Mouse (Mus musculus) neural tube, embryonic 12.5 days (tissue): Measurements from ENCODE around the gene Egln3. TPM values are rescaled to one million over a fixed set of nuclear protein-coding genes. Genes with fewer than 3 reads are reported as not detected.

ENCODE experiments used
- ATAC-seq: fragments of 200-750 bp; cut with Nextera tagmentation; 2 replicates; pipeline ENCODE4 v1.8.0; 2017; ENCODE audit warnings: low read depth, mild to moderate bottlenecking, moderate TSS enrichment, moderate library complexity; ENCODE audit not compliant: low FRiP score
- H3K27ac ChIP-seq: fragments of 300-500 bp; sonication (generic); 2 replicates; pipeline ENCODE4 v1.5.1; 2016
- H3K27me3 ChIP-seq: fragments of 300-500 bp; sonication (generic); replicated peaks from 2 replicates; pipeline ENCODE4 v1.6.1; 2016; ENCODE audit warnings: mild to moderate bottlenecking
- H3K36me3 ChIP-seq: fragments of 300-500 bp; sonication (generic); 2 replicates; pipeline ENCODE4 v1.6.1; 2016; ENCODE audit warnings: mild to moderate bottlenecking
- H3K4me1 ChIP-seq: fragments of 300-500 bp; sonication (generic); 2 replicates; pipeline ENCODE4 v1.6.1; 2016
- H3K4me2 ChIP-seq: fragments of 300-500 bp; sonication (generic); replicated peaks from 2 replicates; pipeline ENCODE4 v1.6.1; 2016; ENCODE audit warnings: mild to moderate bottlenecking
- H3K4me3 ChIP-seq: fragments of 300-500 bp; sonication (generic); 2 replicates; pipeline ENCODE4 v1.5.1; 2016
- H3K9ac ChIP-seq: fragments of 300-500 bp; sonication (generic); 2 replicates; pipeline ENCODE4 v1.6.1; 2016; ENCODE audit warnings: mild to moderate bottlenecking
- H3K9me3 ChIP-seq: fragments of 300-500 bp; sonication (generic); 2 replicates; pipeline ENCODE4 v1.6.1; 2016; ENCODE audit warnings: mild to moderate bottlenecking
- WGBS: fragments of 180-500 bp; shearing (Covaris S2); methylation state at CpG from one replicate; pipeline ENCODE4 v1.1.7; 2016; 5-methylcytosine and 5-hydroxymethylcytosine counted together
- polyA plus RNA-seq: library from polyadenylated mRNA; unstranded; fragments of >200 nt; fragmentation: Nextera tagmentation; extraction: Ambion mirVana; gene quantifications from 2 replicates; pipeline ENCODE4 v1.2.1, GENCODE M21; 2016

Gene Egln3
- polyA plus RNA-seq = 3.8 and 4.5 TPM in 2 replicates

GRCm38 (mm10) chr12:54203656-54204045 is at the start of gene Egln3:
TSS of gene Egln3 (minus strand) at chr12:54203860.
- peaks cover 19% of the 10 kb centered on the region for H3K27me3 ChIP-seq
- ATAC-seq = peak; percentile 74
- WGBS = under 1% methylated on average over 25 of the region's 25 CpGs
- H3K4me2 ChIP-seq = peak within 1 kb of the TSS; percentile 85
- H3K36me3 ChIP-seq = no peaks in the 10 kb centered on the region
- H3K27ac ChIP-seq = no peak within 1 kb of the TSS
- peak within 1 kb of the TSS; percentile 46 for H3K4me3 ChIP-seq
- H3K4me1 ChIP-seq = peaks cover 20% of the 10 kb centered on the region
- peak within 1 kb of the TSS; percentile 47 for H3K9ac ChIP-seq
- H3K9me3 ChIP-seq = no peaks in the 10 kb centered on the region

DNA sequence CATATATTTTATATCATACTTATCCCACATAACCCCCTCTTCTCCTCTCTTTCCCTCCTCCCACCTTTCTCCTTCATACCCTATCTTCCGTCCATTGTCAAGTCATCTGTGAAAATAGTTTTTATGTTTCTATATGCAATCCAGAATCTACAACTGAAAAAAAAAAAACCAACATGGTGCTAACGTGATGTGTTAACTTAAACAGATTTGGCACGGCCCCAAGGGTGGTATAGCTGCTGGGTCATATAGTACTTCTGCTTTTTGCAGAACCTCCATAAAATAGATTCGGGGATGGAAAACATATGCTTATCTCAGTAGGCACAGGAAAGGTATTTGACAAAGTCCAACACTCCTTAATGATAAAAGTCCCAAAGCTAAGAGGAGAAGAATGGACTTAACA is 49.8 kb upstream of the Egln3 start:
- 89% methylated on average over 4 of the region's 4 CpGs for WGBS
- H3K27me3 ChIP-seq = no peaks in the 10 kb centered on the region
- H3K27ac ChIP-seq = no peak overlapping the region
- H3K4me1 ChIP-seq = no peaks in the 10 kb centered on the region
- no peaks in the 10 kb centered on the region for H3K9me3 ChIP-seq
- H3K4me3 ChIP-seq = no peak overlapping the region
- H3K9ac ChIP-seq = no peak overlapping the region
- H3K36me3 ChIP-seq = no peaks in the 10 kb centered on the region
- no peak overlapping the region for H3K4me2 ChIP-seq
- no peak for ATAC-seq

DNA sequence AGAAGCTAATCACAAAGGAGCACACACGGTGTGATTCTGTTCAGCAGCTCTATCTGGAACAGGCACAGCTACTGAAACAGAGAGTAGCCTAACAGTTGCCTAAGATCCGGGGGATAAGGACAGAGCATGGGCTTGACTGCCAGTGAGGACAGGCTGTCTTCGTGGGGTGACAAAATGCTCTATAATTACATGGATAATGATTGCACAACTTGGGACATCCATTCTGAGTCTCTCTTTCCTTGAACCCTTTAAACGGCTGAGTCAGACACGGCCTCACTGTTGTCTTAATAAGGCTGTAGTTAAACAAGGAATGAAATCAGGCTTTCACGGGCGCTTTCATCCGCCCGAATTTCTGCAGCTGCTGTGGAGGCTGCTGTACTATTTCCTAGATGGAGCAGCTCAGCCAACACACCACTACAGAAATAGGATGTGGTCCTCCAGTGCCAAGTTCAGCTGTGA is 48.3 kb upstream of the Egln3 start:
- Histone ChIP-seq H3K36me3 (no peaks in the 10 kb centered on the region), H3K4me1 (no peaks in the 10 kb centered on the region), H3K4me2 (no peak overlapping the region), H3K27me3 (no peaks in the 10 kb centered on the region), H3K4me3 (no peak overlapping the region), H3K9me3 (no peaks in the 10 kb centered on the region), H3K27ac (no peak overlapping the region), H3K9ac (no peak overlapping the region)
- WGBS = 73% methylated on average over 9 of the region's 9 CpGs
- no peak for ATAC-seq

GRCm38 (mm10) chr12:54247835-54248234 is 44.2 kb upstream of the Egln3 start:
- Histone ChIP-seq H3K4me1 (no peaks in the 10 kb centered on the region), H3K27me3 (no peaks in the 10 kb centered on the region), H3K9me3 (no peaks in the 10 kb centered on the region), H3K27ac (no peak overlapping the region), H3K9ac (no peak overlapping the region), H3K4me3 (no peak overlapping the region), H3K4me2 (no peak overlapping the region), H3K36me3 (no peaks in the 10 kb centered on the region)
- no peak for ATAC-seq
- WGBS = 87% methylated on average over 7 of the region's 7 CpGs

- Histone ChIP-seq H3K9me3 (no peaks in the 10 kb centered on the region), H3K27me3 (no peaks in the 10 kb centered on the region), H3K27ac (no peak overlapping the region), H3K4me3 (no peak overlapping the region), H3K4me2 (no peak overlapping the region), H3K36me3 (no peaks in the 10 kb centered on the region), H3K4me1 (no peaks in the 10 kb centered on the region), H3K9ac (no peak overlapping the region)
- no peak for ATAC-seq
- 91% methylated on average over 5 of the region's 5 CpGs for WGBS
These were observed 39.5 kb upstream of the Egln3 start for GRCm38 (mm10) chr12:54243158-54243557.

DNA sequence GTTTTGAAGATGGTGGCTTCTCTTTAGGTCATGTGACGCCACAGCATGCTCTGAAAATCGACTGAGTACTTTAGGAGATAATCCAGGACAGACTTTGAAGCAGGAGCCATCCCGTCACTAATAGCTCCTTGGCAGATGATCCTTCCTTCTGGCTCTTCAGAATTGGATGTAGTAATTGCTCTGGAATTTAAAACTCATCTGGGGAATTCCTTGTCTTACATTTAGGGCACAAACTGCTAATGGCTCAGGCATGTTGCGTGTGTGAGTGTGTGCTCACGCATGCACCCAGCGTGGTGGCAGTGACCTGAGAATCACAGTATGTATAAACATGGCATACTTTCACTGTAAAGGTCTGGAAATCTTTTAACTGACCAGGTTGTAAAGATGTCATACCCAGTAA is 38.3 kb upstream of the Egln3 start:
- no peaks in the 10 kb centered on the region for H3K27me3 ChIP-seq
- H3K4me3 ChIP-seq = no peak overlapping the region
- H3K36me3 ChIP-seq = no peaks in the 10 kb centered on the region
- ATAC-seq = no peak
- no peaks in the 10 kb centered on the region for H3K9me3 ChIP-seq
- WGBS = 86% methylated on average over 6 of the region's 6 CpGs
- H3K9ac ChIP-seq = no peak overlapping the region
- H3K4me2 ChIP-seq = no peak overlapping the region
- no peaks in the 10 kb centered on the region for H3K4me1 ChIP-seq
- no peak overlapping the region for H3K27ac ChIP-seq

GRCm38 (mm10) chr12:54233794-54234193 is 30.1 kb upstream of the Egln3 start:
- Histone ChIP-seq H3K36me3 (no peaks in the 10 kb centered on the region), H3K9me3 (no peaks in the 10 kb centered on the region), H3K9ac (no peak overlapping the region), H3K4me1 (0 out of 2 replicates have a peak, but pooled peaks cover 11% of the 10 kb centered on the region), H3K27ac (no peak overlapping the region), H3K27me3 (no peaks in the 10 kb centered on the region), H3K4me3 (no peak overlapping the region), H3K4me2 (no peak overlapping the region)
- WGBS = 86% methylated on average over 6 of the region's 6 CpGs
- ATAC-seq = no peak

GRCm38 (mm10) chr12:54232996-54233603 is 29.4 kb upstream of the Egln3 start:
- no peaks in the 10 kb centered on the region for H3K27me3 ChIP-seq
- no peak for ATAC-seq
- H3K4me3 ChIP-seq = no peak overlapping the region
- H3K4me2 ChIP-seq = no peak overlapping the region
- 42% methylated on average over 7 of the region's 7 CpGs for WGBS
- H3K36me3 ChIP-seq = no peaks in the 10 kb centered on the region
- H3K9me3 ChIP-seq = no peaks in the 10 kb centered on the region
- no peak overlapping the region for H3K9ac ChIP-seq
- H3K4me1 ChIP-seq = 0 out of 2 replicates have a peak, but pooled peaks cover 11% of the 10 kb centered on the region
- no peak overlapping the region for H3K27ac ChIP-seq

GRCm38 (mm10) chr12:54232456-54232855 is 28.8 kb upstream of the Egln3 start:
- 27% methylated on average over 5 of the region's 5 CpGs for WGBS
- Histone ChIP-seq H3K27ac (no peak overlapping the region), H3K4me3 (no peak overlapping the region)

DNA sequence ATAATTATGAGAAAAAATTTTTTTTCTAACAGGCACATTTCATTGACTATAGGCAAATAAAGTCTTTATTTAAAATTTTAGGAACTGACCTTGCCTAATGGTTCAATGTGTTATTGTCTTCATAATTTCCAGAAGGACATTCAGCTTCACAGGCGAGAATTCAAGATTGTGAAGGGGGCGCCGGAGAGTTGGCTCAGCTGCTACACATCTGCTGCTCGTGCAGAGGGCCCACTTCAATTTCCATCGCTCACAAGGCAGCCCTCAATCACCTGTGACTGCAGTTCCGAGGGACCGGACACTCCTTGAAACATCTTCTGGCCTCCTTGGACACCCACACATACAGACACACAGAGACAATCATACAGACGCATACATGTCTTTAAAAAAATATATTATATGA is 23.9 kb upstream of the Egln3 start:
- 0 out of 2 replicates have a peak, but pooled peaks cover 8% of the 10 kb centered on the region for H3K4me1 ChIP-seq
- no peaks in the 10 kb centered on the region for H3K36me3 ChIP-seq
- no peaks in the 10 kb centered on the region for H3K27me3 ChIP-seq
- ATAC-seq = no peak
- no peak overlapping the region for H3K27ac ChIP-seq
- 69% methylated on average over 8 of the region's 8 CpGs for WGBS
- H3K4me3 ChIP-seq = no peak overlapping the region
- no peak overlapping the region for H3K4me2 ChIP-seq
- H3K9me3 ChIP-seq = no peaks in the 10 kb centered on the region
- no peak overlapping the region for H3K9ac ChIP-seq

More at GRCm38 (mm10) chr12:54232456-54232855, 28.8 kb upstream of the Egln3 start:
- Histone ChIP-seq H3K9ac (no peak overlapping the region), H3K9me3 (no peaks in the 10 kb centered on the region), H3K4me1 (0 out of 2 replicates have a peak, but pooled peaks cover 11% of the 10 kb centered on the region), H3K27me3 (no peaks in the 10 kb centered on the region), H3K36me3 (no peaks in the 10 kb centered on the region), H3K4me2 (no peak overlapping the region)
- ATAC-seq = no peak

DNA sequence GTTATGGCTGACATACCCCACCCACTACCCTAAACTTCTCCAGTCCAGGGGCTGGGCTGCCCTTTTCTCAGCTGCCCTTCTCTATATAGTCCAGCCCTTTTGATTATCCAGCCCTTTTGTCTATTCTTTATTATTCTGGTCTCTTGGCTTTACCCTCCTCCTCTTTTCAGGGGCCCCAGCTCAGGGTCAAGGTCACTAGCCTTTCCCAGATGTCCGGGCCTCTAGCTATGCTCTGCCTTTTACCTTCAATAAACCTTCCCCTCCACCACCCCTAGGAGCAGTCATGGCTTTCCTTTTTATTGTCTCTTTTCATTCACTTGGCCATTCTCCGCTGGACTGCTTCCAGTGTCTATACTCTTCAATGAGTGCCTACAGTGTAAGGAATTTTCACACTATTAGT is 22.7 kb upstream of the Egln3 start:
- no peak overlapping the region for H3K4me2 ChIP-seq

DNA sequence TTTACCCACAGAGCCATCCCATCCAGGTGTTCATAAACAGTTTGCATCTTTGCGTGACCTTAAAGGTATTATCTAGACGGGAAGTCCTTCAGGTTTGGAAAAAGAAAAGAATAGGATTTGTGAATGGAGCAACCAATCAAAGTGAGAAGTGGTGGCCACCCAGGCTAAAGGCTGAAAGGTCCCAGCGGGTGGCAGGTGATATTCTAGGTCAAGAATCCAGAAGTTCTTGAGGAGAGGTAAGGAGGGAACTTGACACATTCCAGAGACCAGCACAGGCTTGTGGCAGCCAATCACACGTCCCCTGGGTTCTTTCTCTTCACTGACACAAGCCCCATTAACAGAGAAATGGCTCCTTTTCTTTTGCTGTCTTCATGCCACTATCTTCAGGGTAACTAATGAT is 21.9 kb upstream of the Egln3 start:
- Histone ChIP-seq H3K27me3 (no peaks in the 10 kb centered on the region), H3K27ac (no peak overlapping the region), H3K4me3 (no peak overlapping the region), H3K36me3 (no peaks in the 10 kb centered on the region), H3K4me2 (no peak overlapping the region), H3K9ac (no peak overlapping the region), H3K4me1 (0 out of 2 replicates have a peak, but pooled peaks cover 3% of the 10 kb centered on the region), H3K9me3 (no peaks in the 10 kb centered on the region)
- 79% methylated on average over 4 of the region's 4 CpGs for WGBS
- ATAC-seq = no peak

More for the DNA sequence above, 22.7 kb upstream of the Egln3 start:
- no peak for ATAC-seq
- WGBS = 21% methylated on average over 2 of the region's 2 CpGs
- Histone ChIP-seq H3K9ac (no peak overlapping the region), H3K27me3 (no peaks in the 10 kb centered on the region), H3K4me1 (0 out of 2 replicates have a peak, but pooled peaks cover 3% of the 10 kb centered on the region), H3K36me3 (no peaks in the 10 kb centered on the region), H3K4me3 (no peak overlapping the region), H3K9me3 (no peaks in the 10 kb centered on the region), H3K27ac (no peak overlapping the region)

DNA sequence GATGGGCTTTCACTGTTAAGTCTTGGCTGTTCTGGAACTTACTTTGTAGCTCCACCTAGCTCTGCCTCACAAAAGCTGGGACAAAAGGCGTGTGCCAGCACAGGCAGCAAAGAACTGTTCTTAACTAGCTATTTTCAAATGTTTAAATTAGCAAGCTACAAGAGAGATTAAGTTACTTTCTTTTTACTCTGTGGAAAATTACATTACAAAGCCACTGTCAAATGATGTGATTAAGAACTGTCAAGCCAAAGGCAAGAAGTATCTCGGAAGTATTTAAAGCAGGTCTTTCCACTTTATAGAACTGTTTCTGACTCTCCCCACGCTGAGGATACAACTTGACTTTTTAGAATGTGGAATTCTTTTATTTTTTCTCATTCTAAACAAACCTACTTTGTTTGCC is 21.4 kb upstream of the Egln3 start:
- H3K27ac ChIP-seq = no peak overlapping the region
- H3K4me1 ChIP-seq = 0 out of 2 replicates have a peak, but pooled peaks cover 3% of the 10 kb centered on the region
- no peak overlapping the region for H3K4me3 ChIP-seq
- H3K9ac ChIP-seq = no peak overlapping the region
- H3K36me3 ChIP-seq = no peaks in the 10 kb centered on the region
- H3K4me2 ChIP-seq = no peak overlapping the region
- no peaks in the 10 kb centered on the region for H3K27me3 ChIP-seq
- no peak for ATAC-seq
- H3K9me3 ChIP-seq = no peaks in the 10 kb centered on the region
- WGBS = 62% methylated on average over 3 of the region's 3 CpGs
